Mouse (Mus musculus) stomach, embryonic 16.5 days (tissue): ENCODE measurements around the gene Dscaml1. TPM values are rescaled to one million over a fixed set of nuclear protein-coding genes. Genes with fewer than 3 reads are reported as not detected.

Experiments
- ATAC-seq: fragments of 200-750 bp; cut with Nextera tagmentation; 2 replicates; pipeline ENCODE4 v1.8.0; 2017; ENCODE audit warnings: moderate number of reproducible peaks, moderate TSS enrichment; ENCODE audit not compliant: insufficient read depth, low FRiP score
- H3K27ac ChIP-seq: fragments of 300-500 bp; sonication (generic); 2 replicates; pipeline ENCODE4 v1.5.1; 2014; ENCODE audit warnings: low read length
- H3K27me3 ChIP-seq: fragments of 300-500 bp; sonication (generic); 2 replicates; pipeline ENCODE4 v1.6.1; 2014; ENCODE audit warnings: low read length, control low read depth, mixed read lengths; ENCODE audit not compliant: control insufficient read depth, insufficient read depth
- H3K36me3 ChIP-seq: fragments of 300-500 bp; sonication (generic); 2 replicates; pipeline ENCODE4 v1.6.1; 2014; ENCODE audit warnings: low read length; ENCODE audit not compliant: control insufficient read depth, insufficient read depth
- H3K4me1 ChIP-seq: fragments of 300-500 bp; sonication (generic); 2 replicates; pipeline ENCODE4 v1.6.1; 2014; ENCODE audit warnings: low read length, control low read depth, mixed read lengths; ENCODE audit not compliant: control insufficient read depth, insufficient read depth
- H3K4me2 ChIP-seq: fragments of 300-500 bp; sonication (generic); 2 replicates; pipeline ENCODE4 v1.6.1; 2014; ENCODE audit warnings: low read depth, low read length, mixed read lengths
- H3K4me3 ChIP-seq: fragments of 300-500 bp; sonication (generic); replicated peaks from 2 replicates; pipeline ENCODE4 v1.5.1; 2014; ENCODE audit warnings: mild to moderate bottlenecking, low read length
- H3K9ac ChIP-seq: fragments of 300-500 bp; sonication (generic); 2 replicates; pipeline ENCODE4 v1.6.1; 2014; ENCODE audit warnings: low read length
- H3K9me3 ChIP-seq: fragments of 300-500 bp; sonication (generic); replicated peaks from 2 replicates; pipeline ENCODE4 v1.6.1; 2016; ENCODE audit warnings: low read length, control low read depth; ENCODE audit not compliant: control insufficient read depth
- WGBS: fragments of 180-500 bp; shearing (Covaris S2); extraction: QIAGEN DNeasy Blood & Tissue Kit; methylation state at CpG from one replicate; pipeline ENCODE4 v1.1.7; 2014; 5-methylcytosine and 5-hydroxymethylcytosine counted together
- polyA plus RNA-seq: library from polyadenylated mRNA; unstranded; fragments of >200 nt; fragmentation: Nextera tagmentation; extraction: Ambion mirVana; gene quantifications from 2 replicates; pipeline ENCODE4 v1.2.1, GENCODE M21; 2015

Gene Dscaml1
- polyA plus RNA-seq, 1 experiment from 2014 or later, result 0.30 TPM

DNA sequence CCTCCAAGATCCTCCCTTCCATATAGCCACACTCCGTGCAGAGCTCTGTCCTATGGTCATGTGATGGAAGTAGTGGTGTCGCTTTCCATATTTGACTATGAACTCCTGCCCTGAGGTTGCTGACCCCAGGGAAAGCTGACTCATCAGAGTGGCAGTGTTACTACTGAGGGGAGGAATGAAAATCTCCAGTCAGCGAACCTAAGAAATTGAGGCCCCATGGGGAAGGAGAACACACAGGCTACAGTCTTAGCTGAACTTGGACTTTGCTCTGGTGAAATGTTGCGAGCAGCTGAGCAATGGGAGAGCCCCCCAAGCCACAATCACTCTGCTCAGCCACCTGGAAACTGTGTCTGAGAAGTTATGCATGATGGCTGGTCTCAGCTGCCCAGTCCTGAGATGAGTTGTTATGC, 60.2 kb downstream of the Dscaml1 start:
- H3K4me1 ChIP-seq, result no peaks in the 10 kb centered on the region
- no peak overlapping the region for H3K4me3 ChIP-seq
- H3K9ac ChIP-seq, result no peak overlapping the region
- H3K27me3 ChIP-seq, result no peaks in the 10 kb centered on the region
- ATAC-seq, result no peak
- no peaks in the 10 kb centered on the region for H3K36me3 ChIP-seq
- H3K9me3 ChIP-seq, result no peaks in the 10 kb centered on the region
- no peak overlapping the region for H3K4me2 ChIP-seq
- WGBS, result 69% methylated on average over 4 of the region's 4 CpGs
- H3K27ac ChIP-seq, result no peak overlapping the region

DNA sequence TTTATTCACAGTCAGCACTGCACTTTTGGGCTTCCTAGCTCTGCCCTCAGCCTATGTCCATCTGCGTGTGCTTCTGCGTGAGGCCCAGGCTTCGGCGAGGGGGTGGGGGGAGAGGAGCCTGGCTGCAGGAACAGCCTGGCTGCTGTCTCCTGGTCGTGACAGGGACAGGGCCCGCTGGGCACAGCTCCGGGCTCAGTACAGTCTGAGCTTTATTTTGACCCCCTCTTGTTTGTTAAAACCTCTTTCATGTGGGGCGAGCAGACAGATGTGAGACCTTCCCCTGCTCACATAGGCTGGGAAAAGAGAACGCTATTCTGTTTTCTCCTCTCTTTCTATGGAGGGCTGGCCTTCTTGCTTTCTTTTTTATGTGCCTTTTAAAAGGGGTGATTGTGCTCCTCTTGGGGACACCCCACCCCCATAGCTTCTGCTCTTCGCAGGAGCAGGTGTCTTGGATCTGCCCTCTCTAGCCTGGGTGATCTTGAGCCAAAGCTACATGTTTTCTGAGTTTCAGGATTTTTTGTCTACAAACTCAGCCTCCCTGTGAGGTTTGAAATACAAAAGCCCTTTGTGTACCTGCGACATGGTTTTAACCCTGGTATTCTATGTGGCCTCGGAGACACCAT, 60.9 kb downstream of the Dscaml1 start:
- Histone ChIP-seq H3K36me3 (no peaks in the 10 kb centered on the region), H3K9me3 (no peaks in the 10 kb centered on the region), H3K4me1 (no peaks in the 10 kb centered on the region), H3K4me3 (no peak overlapping the region), H3K27me3 (no peaks in the 10 kb centered on the region), H3K9ac (no peak overlapping the region), H3K27ac (no peak overlapping the region), H3K4me2 (no peak overlapping the region)
- ATAC-seq, result no peak
- WGBS, result 74% methylated on average over 12 of the region's 12 CpGs

DNA sequence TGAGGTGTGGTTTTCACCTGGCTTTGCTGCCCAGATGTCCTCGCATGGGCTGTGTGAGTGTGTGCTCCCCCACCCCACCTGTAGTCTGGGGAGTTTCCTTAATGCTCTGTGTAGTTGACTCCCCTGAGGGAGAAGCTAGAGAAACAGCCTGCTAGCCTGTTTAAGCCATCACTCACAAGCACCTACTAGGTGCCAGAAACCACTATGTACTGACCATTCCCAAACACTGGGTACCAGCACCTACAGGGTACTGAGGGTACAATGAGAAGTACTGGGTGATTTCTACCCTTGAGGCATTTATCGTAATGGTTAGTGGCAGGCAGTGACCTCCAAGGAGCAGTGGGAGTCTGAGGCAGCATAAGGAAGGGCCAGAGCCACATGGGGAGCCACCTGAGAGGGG, 64.5 kb downstream of the Dscaml1 start:
- no peak for ATAC-seq
- H3K36me3 ChIP-seq, result no peaks in the 10 kb centered on the region
- no peak overlapping the region for H3K27ac ChIP-seq
- H3K9me3 ChIP-seq, result no peaks in the 10 kb centered on the region
- no peak overlapping the region for H3K4me3 ChIP-seq
- no peaks in the 10 kb centered on the region for H3K4me1 ChIP-seq
- no peak overlapping the region for H3K9ac ChIP-seq
- H3K4me2 ChIP-seq, result no peak overlapping the region
- 84% methylated on average over 2 of the region's 2 CpGs for WGBS
- H3K27me3 ChIP-seq, result no peaks in the 10 kb centered on the region

GRCm38 (mm10) chr9:45494889-45495288, 68.5 kb downstream of the Dscaml1 start:
- Histone ChIP-seq H3K4me2 (no peak overlapping the region), H3K27me3 (no peaks in the 10 kb centered on the region), H3K4me1 (0 out of 2 replicates have a peak, but pooled peaks cover 8% of the 10 kb centered on the region), H3K36me3 (no peaks in the 10 kb centered on the region), H3K4me3 (no peak overlapping the region), H3K9ac (no peak overlapping the region), H3K27ac (no peak overlapping the region), H3K9me3 (no peaks in the 10 kb centered on the region)
- no peak for ATAC-seq
- 89% methylated on average over 3 of the region's 3 CpGs for WGBS

- Histone ChIP-seq H3K9ac (no peak overlapping the region), H3K27me3 (no peaks in the 10 kb centered on the region), H3K4me2 (no peak overlapping the region), H3K4me3 (no peak overlapping the region), H3K36me3 (no peaks in the 10 kb centered on the region), H3K9me3 (no peaks in the 10 kb centered on the region), H3K4me1 (0 out of 2 replicates have a peak, but pooled peaks cover 8% of the 10 kb centered on the region), H3K27ac (no peak overlapping the region)
- ATAC-seq, result no peak
- 80% methylated on average over 3 of the region's 3 CpGs for WGBS
Observed at GRCm38 (mm10) chr9:45496340-45496739, 69.9 kb downstream of the Dscaml1 start.

- 0 out of 2 replicates have a peak, but pooled peaks have one; percentile 23 for ATAC-seq
- H3K9ac ChIP-seq, result no peak overlapping the region
- H3K4me3 ChIP-seq, result no peak overlapping the region
- H3K27ac ChIP-seq, result no peak overlapping the region
- no peaks in the 10 kb centered on the region for H3K27me3 ChIP-seq
- no peaks in the 10 kb centered on the region for H3K36me3 ChIP-seq
- WGBS, result 69% methylated on average over 1 of the region's 1 CpGs
- no peak overlapping the region for H3K4me2 ChIP-seq
- no peaks in the 10 kb centered on the region for H3K9me3 ChIP-seq
- peaks cover 8% of the 10 kb centered on the region; the same call in 1 of the 2 replicates for H3K4me1 ChIP-seq
Observed at GRCm38 (mm10) chr9:45496944-45497343, 70.5 kb downstream of the Dscaml1 start.

DNA sequence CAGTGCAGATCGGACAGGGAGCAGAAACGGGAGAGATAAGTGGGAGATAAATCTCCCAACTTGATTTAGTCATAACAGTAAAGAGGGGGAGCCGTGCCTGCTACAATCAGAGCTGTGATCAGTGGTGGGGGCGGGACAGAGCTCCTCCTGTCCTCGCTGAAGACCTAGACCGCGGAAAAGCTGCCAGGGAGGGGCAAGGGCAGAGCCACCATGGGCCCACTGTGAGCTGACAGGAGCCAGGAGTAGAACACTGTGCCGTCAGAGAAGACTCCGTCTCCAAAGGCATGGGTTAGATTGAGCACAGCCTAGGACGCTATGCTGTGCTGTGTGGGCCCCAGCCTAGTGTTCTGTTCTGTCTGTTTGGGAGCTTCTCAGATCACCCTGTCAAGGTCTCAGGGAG, 72.8 kb downstream of the Dscaml1 start:
- ATAC-seq, result no peak; the same call in 1 of the 2 replicates
- no peaks in the 10 kb centered on the region for H3K27me3 ChIP-seq
- WGBS, result 29% methylated on average over 10 of the region's 10 CpGs
- peaks cover 11% of the 10 kb centered on the region; the same call in 1 of the 2 replicates for H3K4me1 ChIP-seq
- no peaks in the 10 kb centered on the region for H3K36me3 ChIP-seq
- H3K4me2 ChIP-seq, result no peak overlapping the region
- no peak overlapping the region for H3K4me3 ChIP-seq
- H3K27ac ChIP-seq, result peak overlapping the region; percentile 89
- no peaks in the 10 kb centered on the region for H3K9me3 ChIP-seq
- H3K9ac ChIP-seq, result peak overlapping the region; percentile 46

DNA sequence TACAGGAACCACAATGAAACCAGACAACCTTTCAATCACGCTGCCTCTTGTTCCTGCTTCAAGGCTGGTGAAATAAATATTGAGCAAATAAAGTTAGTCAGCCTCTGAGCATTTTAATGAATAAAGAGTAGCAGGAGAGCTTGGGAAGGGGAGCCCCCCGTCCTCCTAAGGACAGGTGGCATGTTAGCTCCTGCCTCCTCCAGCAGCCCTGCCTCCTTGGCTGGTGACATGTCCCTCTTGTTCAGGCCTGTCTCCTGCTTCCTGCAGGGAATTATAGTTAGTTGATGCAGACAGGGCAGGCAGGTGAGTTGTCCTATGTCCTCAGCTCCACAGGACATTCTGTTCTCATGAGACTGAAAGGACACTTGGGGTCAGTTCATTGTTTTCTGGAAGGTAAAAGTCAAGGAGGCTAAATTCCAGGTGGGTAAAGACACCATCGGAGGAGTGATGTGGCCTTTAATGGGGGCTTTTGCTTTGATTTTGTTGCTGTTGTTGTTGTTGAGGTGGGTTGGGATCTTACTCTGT, 73.7 kb downstream of the Dscaml1 start:
- H3K9ac ChIP-seq, result no peak overlapping the region; the same call in 1 of the 2 replicates
- no peak for ATAC-seq
- H3K4me3 ChIP-seq, result 0 out of 2 replicates have a peak overlapping the region, but pooled peaks have one; percentile 11
- peaks cover 17% of the 10 kb centered on the region for H3K4me1 ChIP-seq
- H3K27ac ChIP-seq, result peak overlapping the region; percentile 89
- peak overlapping the region; percentile 25; the same call in 1 of the 2 replicates for H3K4me2 ChIP-seq
- H3K36me3 ChIP-seq, result no peaks in the 10 kb centered on the region
- H3K9me3 ChIP-seq, result no peaks in the 10 kb centered on the region
- H3K27me3 ChIP-seq, result no peaks in the 10 kb centered on the region
- WGBS, result 71% methylated on average over 3 of the region's 3 CpGs

- no peak for ATAC-seq
- H3K27ac ChIP-seq, result peak overlapping the region; percentile 39; the same call in 1 of the 2 replicates
- no peak overlapping the region for H3K9ac ChIP-seq
- no peaks in the 10 kb centered on the region for H3K27me3 ChIP-seq
- peak overlapping the region; percentile 25; the same call in 1 of the 2 replicates for H3K4me2 ChIP-seq
- H3K4me3 ChIP-seq, result no peak overlapping the region
- no peaks in the 10 kb centered on the region for H3K36me3 ChIP-seq
- H3K9me3 ChIP-seq, result no peaks in the 10 kb centered on the region
- peaks cover 18% of the 10 kb centered on the region for H3K4me1 ChIP-seq
- WGBS, result 56% methylated on average over 5 of the region's 5 CpGs
Observed at GRCm38 (mm10) chr9:45501295-45501927, 75.0 kb downstream of the Dscaml1 start.
